Mouse (Mus musculus): ENCODE data around the gene Bst2. TPM values are rescaled to one million over a fixed set of nuclear protein-coding genes. Genes with fewer than 3 reads are reported as not detected.

Gene Bst2
- polyA plus RNA-seq, 1 experiment from 2014 or later = 11.8 TPM

DNA sequence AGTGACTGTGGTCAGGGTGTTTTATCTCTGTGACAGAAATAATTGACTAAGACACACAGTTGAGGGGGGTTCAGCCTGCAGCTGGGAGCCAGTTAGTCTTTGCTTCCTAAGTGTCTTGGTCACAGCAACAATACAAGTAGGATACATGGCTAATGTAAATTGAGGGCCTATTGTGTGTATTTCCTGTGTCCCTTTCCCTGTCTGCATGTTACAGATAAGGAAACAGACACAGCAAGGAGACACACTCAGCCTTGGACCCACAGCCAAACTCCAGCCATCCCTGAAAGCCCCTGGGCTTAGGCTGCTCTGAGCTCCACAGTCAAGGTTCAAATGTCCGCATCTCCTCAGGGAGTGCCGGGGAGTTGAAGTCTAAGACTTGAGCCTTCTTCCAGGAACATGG, 17.4 kb upstream of the Bst2 start:
- Histone ChIP-seq H3K4me2 (ENCODE audit: low read length) (no peak overlapping the region), H3K27me3 (replicated peaks; ENCODE audit: control insufficient read depth, insufficient read depth, low read length) (peaks cover 41% of the 10 kb centered on the region), H3K4me1 (replicated peaks; ENCODE audit: control insufficient read depth, insufficient read depth, low read length) (no peaks in the 10 kb centered on the region; the same call in 1 of the 2 replicates), H3K9ac (ENCODE audit: low read length) (no peak overlapping the region), H3K27ac (ENCODE audit: low read depth) (no peak overlapping the region), H3K36me3 (ENCODE audit: control insufficient read depth, insufficient read depth, low read length) (no peaks in the 10 kb centered on the region), H3K9me3 (ENCODE audit: control insufficient read depth, low read length) (no peaks in the 10 kb centered on the region), H3K4me3 (ENCODE audit: low read depth, low read length) (no peak overlapping the region)
- DNase-seq (ENCODE audit: low spot score) (no peak), ATAC-seq (replicated peaks; ENCODE audit: low FRiP score, low TSS enrichment, low read depth) (no peak)
- WGBS = 83% methylated on average over 2 of the region's 2 CpGs

DNA sequence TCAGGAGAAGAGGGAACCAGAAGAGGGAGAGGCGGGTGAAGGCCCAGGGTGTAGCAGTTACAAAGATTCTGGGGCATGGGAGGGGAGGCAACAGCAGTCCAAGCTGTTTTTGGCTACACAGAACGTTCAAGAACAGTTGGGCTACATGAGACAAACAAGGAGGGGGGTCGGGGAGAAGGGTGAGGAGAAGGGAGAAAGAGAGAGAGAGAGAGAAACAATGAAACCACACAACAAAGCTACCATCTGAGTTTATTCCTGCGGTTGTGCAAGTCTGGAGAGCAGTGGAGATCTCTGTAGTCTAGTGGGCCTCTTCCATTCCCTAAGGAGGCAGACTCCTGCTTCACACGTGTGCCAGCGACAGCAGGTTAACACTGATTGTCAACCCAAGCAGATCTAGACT, 16.7 kb upstream of the Bst2 start:
- Histone ChIP-seq H3K9ac (ENCODE audit: low read length) (no peak overlapping the region), H3K4me3 (ENCODE audit: low read depth, low read length) (no peak overlapping the region), H3K36me3 (ENCODE audit: control insufficient read depth, insufficient read depth, low read length) (no peaks in the 10 kb centered on the region), H3K27ac (ENCODE audit: low read depth) (no peak overlapping the region), H3K27me3 (replicated peaks; ENCODE audit: control insufficient read depth, insufficient read depth, low read length) (peaks cover 34% of the 10 kb centered on the region), H3K9me3 (ENCODE audit: control insufficient read depth, low read length) (no peaks in the 10 kb centered on the region), H3K4me2 (ENCODE audit: low read length) (no peak overlapping the region), H3K4me1 (replicated peaks; ENCODE audit: control insufficient read depth, insufficient read depth, low read length) (no peaks in the 10 kb centered on the region; the same call in 1 of the 2 replicates)
- no peak for DNase-seq (ENCODE audit: low spot score)
- ATAC-seq (replicated peaks; ENCODE audit: low FRiP score, low TSS enrichment, low read depth) = no peak
- WGBS = 64% methylated on average over 6 of the region's 6 CpGs

DNA sequence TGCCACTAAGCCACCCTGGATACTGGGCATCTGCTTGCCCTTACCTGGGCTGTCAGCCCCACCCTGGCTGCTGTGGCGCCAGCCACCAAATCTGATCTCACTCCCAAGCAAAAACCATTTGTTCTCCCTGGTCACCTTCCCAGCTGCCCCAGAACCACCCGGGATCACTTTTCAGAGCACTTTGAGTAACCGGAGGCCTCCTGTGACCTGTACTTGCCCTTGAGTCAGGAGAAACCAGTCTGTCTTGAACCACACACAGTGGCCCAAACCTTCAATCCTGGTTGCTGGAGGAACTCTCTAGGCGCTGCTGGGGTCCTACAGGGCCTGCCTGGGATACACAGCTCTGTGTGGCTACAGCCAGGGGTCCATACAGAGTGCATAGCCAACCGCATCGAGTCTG, 15.5 kb upstream of the Bst2 start:
- Histone ChIP-seq H3K27ac (ENCODE audit: low read depth) (no peak overlapping the region), H3K9ac (ENCODE audit: low read length) (no peak overlapping the region), H3K4me3 (ENCODE audit: low read depth, low read length) (no peak overlapping the region), H3K4me1 (replicated peaks; ENCODE audit: control insufficient read depth, insufficient read depth, low read length) (no peaks in the 10 kb centered on the region), H3K9me3 (ENCODE audit: control insufficient read depth, low read length) (no peaks in the 10 kb centered on the region), H3K4me2 (ENCODE audit: low read length) (no peak overlapping the region), H3K27me3 (replicated peaks; ENCODE audit: control insufficient read depth, insufficient read depth, low read length) (peaks cover 22% of the 10 kb centered on the region), H3K36me3 (ENCODE audit: control insufficient read depth, insufficient read depth, low read length) (peaks cover 9% of the 10 kb centered on the region)
- WGBS = 44% methylated on average over 6 of the region's 6 CpGs
- ATAC-seq (replicated peaks; ENCODE audit: low FRiP score, low TSS enrichment, low read depth) = no peak
- DNase-seq (ENCODE audit: low spot score) = no peak

DNA sequence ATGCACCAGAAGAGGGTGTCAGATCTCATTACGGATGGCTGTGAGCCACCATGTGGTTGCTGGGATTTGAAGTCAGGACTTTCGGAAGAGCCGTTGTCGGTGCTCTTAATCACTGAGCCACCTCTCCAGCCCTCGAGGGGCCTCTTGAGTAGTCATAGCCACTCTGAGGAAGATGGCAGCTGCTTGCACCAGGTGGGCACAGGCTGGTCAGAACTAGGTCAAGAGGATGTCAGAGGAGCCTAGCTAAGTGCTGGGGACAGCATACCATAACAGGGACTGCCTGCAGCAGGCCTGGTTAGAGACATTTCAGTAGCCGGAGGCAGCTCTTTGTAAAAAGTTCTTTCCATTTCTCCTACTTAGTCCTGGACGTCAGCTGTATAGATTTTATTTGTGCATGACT, 13.5 kb upstream of the Bst2 start:
- Histone ChIP-seq H3K4me2 (ENCODE audit: low read length) (no peak overlapping the region), H3K4me3 (ENCODE audit: low read depth, low read length) (no peak overlapping the region)
- no peak for ATAC-seq (replicated peaks; ENCODE audit: low FRiP score, low TSS enrichment, low read depth)

DNA sequence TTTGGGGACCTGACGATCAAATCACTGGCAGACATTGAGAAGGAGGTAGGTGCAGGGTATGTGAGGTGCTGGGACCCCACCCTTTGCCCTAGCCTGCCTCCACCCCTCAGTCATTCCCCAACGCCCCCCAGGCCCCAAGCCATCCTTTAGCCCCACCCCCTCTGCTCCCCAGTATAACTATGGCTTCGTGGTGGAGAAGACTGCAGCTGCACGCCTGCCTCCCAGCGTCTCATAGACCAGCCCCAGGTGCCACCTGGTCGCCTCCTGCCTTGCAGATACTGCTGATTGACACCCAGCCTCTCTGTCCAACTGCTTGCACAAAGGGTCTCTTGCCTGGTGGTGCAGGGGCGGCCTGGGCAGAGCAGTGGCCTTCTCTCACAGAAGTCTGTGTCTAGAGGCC, 10.3 kb upstream of the Bst2 start:
- Histone ChIP-seq H3K9me3 (ENCODE audit: control insufficient read depth, low read length) (no peaks in the 10 kb centered on the region), H3K4me3 (ENCODE audit: low read depth, low read length) (no peak overlapping the region), H3K36me3 (ENCODE audit: control insufficient read depth, insufficient read depth, low read length) (peaks cover 29% of the 10 kb centered on the region), H3K27ac (ENCODE audit: low read depth) (no peak overlapping the region), H3K9ac (ENCODE audit: low read length) (no peak overlapping the region), H3K4me1 (replicated peaks; ENCODE audit: control insufficient read depth, insufficient read depth, low read length) (peaks cover 7% of the 10 kb centered on the region), H3K4me2 (ENCODE audit: low read length) (no peak overlapping the region), H3K27me3 (replicated peaks; ENCODE audit: control insufficient read depth, insufficient read depth, low read length) (no peaks in the 10 kb centered on the region)
- WGBS = 84% methylated on average over 7 of the region's 7 CpGs
- DNase-seq (ENCODE audit: low spot score) (no peak), ATAC-seq (replicated peaks; ENCODE audit: low FRiP score, low TSS enrichment, low read depth) (no peak)

More for the DNA sequence above, 13.5 kb upstream of the Bst2 start:
- WGBS = 67% methylated on average over 7 of the region's 7 CpGs
- Histone ChIP-seq H3K4me1 (replicated peaks; ENCODE audit: control insufficient read depth, insufficient read depth, low read length) (no peaks in the 10 kb centered on the region), H3K36me3 (ENCODE audit: control insufficient read depth, insufficient read depth, low read length) (peaks cover 22% of the 10 kb centered on the region), H3K9me3 (ENCODE audit: control insufficient read depth, low read length) (no peaks in the 10 kb centered on the region), H3K9ac (ENCODE audit: low read length) (no peak overlapping the region), H3K27me3 (replicated peaks; ENCODE audit: control insufficient read depth, insufficient read depth, low read length) (0 out of 2 replicates have a peak, but pooled peaks cover 4% of the 10 kb centered on the region), H3K27ac (ENCODE audit: low read depth) (no peak overlapping the region)
- DNase-seq (ENCODE audit: low spot score) = no peak

DNA sequence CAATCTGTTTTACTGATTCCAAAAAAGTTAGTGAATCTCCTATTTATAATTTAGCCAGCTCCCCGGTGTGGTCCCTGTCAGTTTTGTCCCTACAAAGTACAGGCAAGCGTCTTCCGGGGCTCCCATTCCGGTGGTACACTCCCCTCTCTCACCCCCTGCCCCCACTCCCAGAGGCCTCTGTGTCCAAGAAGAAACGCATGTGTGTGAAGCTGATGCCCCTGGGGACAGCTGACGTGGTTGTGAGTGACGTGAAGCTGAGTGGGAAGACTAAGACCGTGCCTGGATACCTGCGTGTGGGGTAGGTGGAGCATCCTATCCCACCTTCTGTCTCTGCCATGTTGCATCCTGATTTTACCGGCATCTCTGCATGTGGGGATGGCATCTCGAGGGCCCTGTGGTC, 7.8 kb upstream of the Bst2 start:
- DNase-seq (ENCODE audit: low spot score) (no peak), ATAC-seq (replicated peaks; ENCODE audit: low FRiP score, low TSS enrichment, low read depth) (no peak)
- Histone ChIP-seq H3K27me3 (replicated peaks; ENCODE audit: control insufficient read depth, insufficient read depth, low read length) (no peaks in the 10 kb centered on the region), H3K4me3 (ENCODE audit: low read depth, low read length) (no peak overlapping the region), H3K4me1 (replicated peaks; ENCODE audit: control insufficient read depth, insufficient read depth, low read length) (peaks cover 7% of the 10 kb centered on the region), H3K9me3 (ENCODE audit: control insufficient read depth, low read length) (no peaks in the 10 kb centered on the region), H3K36me3 (ENCODE audit: control insufficient read depth, insufficient read depth, low read length) (peaks cover 29% of the 10 kb centered on the region), H3K9ac (ENCODE audit: low read length) (no peak overlapping the region), H3K4me2 (ENCODE audit: low read length) (no peak overlapping the region), H3K27ac (ENCODE audit: low read depth) (no peak overlapping the region)
- 91% methylated on average over 11 of the region's 11 CpGs for WGBS

DNA sequence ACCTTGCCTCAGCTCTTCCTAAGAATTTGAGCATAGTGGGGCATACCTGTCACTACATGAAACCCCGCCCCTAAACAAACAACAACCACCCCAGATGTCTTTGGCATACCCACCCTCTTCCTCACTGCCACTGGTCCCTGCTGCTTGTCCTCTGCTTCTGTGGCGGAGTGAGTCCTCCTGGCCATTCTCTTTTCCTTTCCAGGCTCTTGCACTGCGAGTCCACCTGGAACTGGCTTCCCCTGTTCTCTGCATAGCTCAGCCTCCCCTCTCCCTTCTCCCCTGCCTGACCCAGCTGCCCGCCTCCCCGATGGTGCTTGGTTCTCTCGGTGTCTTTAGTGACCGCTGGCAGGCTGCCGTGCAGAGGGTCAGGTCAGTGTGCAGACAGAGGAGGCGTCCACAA, 6.5 kb upstream of the Bst2 start:
- 88% methylated on average over 9 of the region's 9 CpGs for WGBS
- peak overlapping the region; percentile 75 for H3K4me3 ChIP-seq (ENCODE audit: low read depth, low read length)
- ATAC-seq (replicated peaks; ENCODE audit: low FRiP score, low TSS enrichment, low read depth) (no peak), DNase-seq (ENCODE audit: low spot score) (no peak)
- H3K36me3 ChIP-seq (ENCODE audit: control insufficient read depth, insufficient read depth, low read length) = peaks cover 28% of the 10 kb centered on the region
- no peak overlapping the region for H3K9ac ChIP-seq (ENCODE audit: low read length)
- H3K4me1 ChIP-seq (replicated peaks; ENCODE audit: control insufficient read depth, insufficient read depth, low read length) = peaks cover 7% of the 10 kb centered on the region
- peak overlapping the region; percentile 75 for H3K4me2 ChIP-seq (ENCODE audit: low read length)
- H3K27me3 ChIP-seq (replicated peaks; ENCODE audit: control insufficient read depth, insufficient read depth, low read length) = no peaks in the 10 kb centered on the region
- no peak overlapping the region for H3K27ac ChIP-seq (ENCODE audit: low read depth)
- H3K9me3 ChIP-seq (ENCODE audit: control insufficient read depth, low read length) = no peaks in the 10 kb centered on the region

DNA sequence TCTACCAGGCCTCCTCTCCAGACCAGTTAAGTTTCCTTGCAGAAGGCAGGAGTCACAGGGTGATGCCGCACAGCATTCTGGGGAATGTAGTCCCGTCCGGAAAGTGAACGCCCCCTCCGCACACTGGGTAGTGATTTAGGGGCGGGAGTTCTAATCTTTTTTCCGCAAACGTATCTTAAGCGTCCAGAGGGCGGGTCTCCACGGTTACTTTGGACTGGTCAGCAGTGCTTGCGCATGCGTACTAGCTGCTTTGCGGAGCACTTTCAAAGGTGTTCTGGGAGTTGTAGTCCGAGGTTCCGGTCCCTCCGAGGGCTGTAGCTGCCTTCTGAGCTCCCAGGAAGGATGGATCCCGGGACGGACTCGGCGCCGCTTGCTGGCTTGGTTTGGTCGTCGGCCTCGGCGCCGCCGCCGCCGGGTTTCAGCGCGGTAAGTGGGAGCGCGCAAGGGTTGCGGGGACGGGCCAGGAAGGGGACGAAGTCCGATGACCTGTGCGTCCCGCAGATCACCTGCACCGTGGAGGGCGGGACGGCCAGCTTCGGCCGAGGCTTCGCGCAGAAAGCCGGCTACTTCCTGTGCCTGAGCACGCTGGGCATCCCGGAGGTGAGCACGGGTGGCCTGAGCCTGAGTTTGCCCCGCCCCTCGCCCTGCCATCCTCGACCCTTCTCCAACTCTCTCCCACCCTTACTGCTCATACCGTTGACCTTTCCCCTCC, 5.5 kb upstream of the Bst2 start, which contains the start of gene Mvb12a:
Gene Mvb12a (plus strand): TSS at position 291 of the 712 bp plus-strand sequence.
- ATAC-seq (replicated peaks; ENCODE audit: low FRiP score, low TSS enrichment, low read depth) (peak; percentile 94), DNase-seq (ENCODE audit: low spot score) (peak; percentile 92)
- peak within 1 kb of the TSS; percentile 61 for H3K9ac ChIP-seq (ENCODE audit: low read length)
- H3K4me1 ChIP-seq (replicated peaks; ENCODE audit: control insufficient read depth, insufficient read depth, low read length) = peaks cover 10% of the 10 kb centered on the region
- 0 out of 2 replicates have a peak within 1 kb of the TSS, but pooled peaks have one; percentile 7 for H3K27ac ChIP-seq (ENCODE audit: low read depth)
- no peaks in the 10 kb centered on the region for H3K27me3 ChIP-seq (replicated peaks; ENCODE audit: control insufficient read depth, insufficient read depth, low read length)
- H3K4me2 ChIP-seq (ENCODE audit: low read length) = peak within 1 kb of the TSS; percentile 75
- under 1% methylated on average over 55 of the region's 55 CpGs for WGBS
- no peaks in the 10 kb centered on the region for H3K9me3 ChIP-seq (ENCODE audit: control insufficient read depth, low read length)
- H3K36me3 ChIP-seq (ENCODE audit: control insufficient read depth, insufficient read depth, low read length) = peaks cover 20% of the 10 kb centered on the region
- H3K4me3 ChIP-seq (ENCODE audit: low read depth, low read length) = peak within 1 kb of the TSS; percentile 75

DNA sequence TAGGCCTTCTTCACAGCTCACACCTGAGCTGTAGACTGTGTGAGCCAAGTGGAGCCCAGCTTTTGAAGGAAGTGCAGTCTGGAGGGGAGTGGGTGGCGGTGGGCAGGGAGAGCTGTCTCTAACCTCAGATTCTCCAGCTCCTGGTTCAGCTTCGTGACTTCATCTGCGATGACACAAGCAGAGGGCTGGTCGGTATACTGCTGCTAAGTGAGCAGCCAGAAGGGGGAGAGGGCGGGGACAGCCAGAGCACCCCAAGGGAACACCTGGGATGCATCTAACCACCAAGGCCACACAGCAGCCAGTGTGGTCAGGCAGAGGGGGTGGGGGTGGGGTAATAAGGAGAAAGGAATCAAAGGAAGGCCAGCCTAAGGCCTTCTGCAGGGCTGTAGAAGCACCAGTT, 1.6 kb downstream of the Bst2 start:
- H3K4me3 ChIP-seq (ENCODE audit: low read depth, low read length) = no peak overlapping the region
- no peak overlapping the region for H3K27ac ChIP-seq (ENCODE audit: low read depth)
- no peak for ATAC-seq (replicated peaks; ENCODE audit: low FRiP score, low TSS enrichment, low read depth)
- no peak for DNase-seq (ENCODE audit: low spot score)
- peaks cover 5% of the 10 kb centered on the region for H3K4me1 ChIP-seq (replicated peaks; ENCODE audit: control insufficient read depth, insufficient read depth, low read length)
- H3K4me2 ChIP-seq (ENCODE audit: low read length) = peak overlapping the region; percentile 66; the same call in 1 of the 2 replicates
- H3K27me3 ChIP-seq (replicated peaks; ENCODE audit: control insufficient read depth, insufficient read depth, low read length) = 0 out of 2 replicates have a peak, but pooled peaks cover 3% of the 10 kb centered on the region
- H3K36me3 ChIP-seq (ENCODE audit: control insufficient read depth, insufficient read depth, low read length) = no peaks in the 10 kb centered on the region
- 60% methylated on average over 5 of the region's 5 CpGs for WGBS
- H3K9me3 ChIP-seq (ENCODE audit: control insufficient read depth, low read length) = no peaks in the 10 kb centered on the region
- no peak overlapping the region for H3K9ac ChIP-seq (ENCODE audit: low read length)

All from intestine, embryonic 14.5 days (tissue).